Mouse (Mus musculus): ENCODE results near the gene Olfr1029. TPM values are rescaled to one million over a fixed set of nuclear protein-coding genes. Genes with fewer than 3 reads are reported as not detected.

Gene Olfr1029
- not detected for polyA plus RNA-seq (2017; shearing (Covaris generic))

GRCm38 (mm10) chr2:85973595-85973994 lies at the start of gene Olfr1029:
Gene Olfr1029 (plus strand): TSS chr2:85973895.

GRCm38 (mm10) chr2:85950137-85950536 lies 23.6 kb upstream of the Olfr1029 start, which contains the start of gene Olfr1028:
Gene Olfr1028 (plus strand): TSS chr2:85950437.

GRCm38 (mm10) chr2:85978976-85979375 lies 5.3 kb downstream of the Olfr1029 start, which contains the start of gene Olfr1030:
Gene Olfr1030 (plus strand): TSS chr2:85979276.

GRCm38 (mm10) chr2:85990004-85990403 lies 16.3 kb downstream of the Olfr1029 start, which contains the start of gene Olfr1031:
Gene Olfr1031 (plus strand): TSS chr2:85990304.

GRCm38 (mm10) chr2:86005240-86005639 lies 31.5 kb downstream of the Olfr1029 start, which contains the start of gene Olfr1032:
Gene Olfr1032 (plus strand): TSS chr2:86005540.

GRCm38 (mm10) chr2:86020406-86020805 lies 46.7 kb downstream of the Olfr1029 start, which contains the start of gene Olfr1033:
Gene Olfr1033 (plus strand): TSS chr2:86020633.

Other genes with a start within 250 kb of the Olfr1029 start
- not detected for gene Olfr1012, start 211.1 kb upstream of the Olfr1029 start, polyA plus RNA-seq (2017; shearing (Covaris generic))
- gene Olfr1013, start 206.8 kb upstream of the Olfr1029 start, polyA plus RNA-seq (2017; shearing (Covaris generic)) = not detected
- gene Olfr1014, start 201.2 kb upstream of the Olfr1029 start, polyA plus RNA-seq (2017; shearing (Covaris generic)) = not detected
- gene Olfr1015, start 191.9 kb upstream of the Olfr1029 start, polyA plus RNA-seq (2017; shearing (Covaris generic)) = not detected
- gene Olfr1016, start 171.4 kb upstream of the Olfr1029 start, polyA plus RNA-seq (2017; shearing (Covaris generic)) = not detected
- gene Olfr1018, start 155.4 kb upstream of the Olfr1029 start, polyA plus RNA-seq (2017; shearing (Covaris generic)) = not detected
- not detected for gene Olfr1019, start 128.4 kb upstream of the Olfr1029 start, polyA plus RNA-seq (2017; shearing (Covaris generic))
- not detected for gene Olfr1020, start 126.9 kb upstream of the Olfr1029 start, polyA plus RNA-seq (2017; shearing (Covaris generic))
- not detected for gene Olfr1022, start 105.3 kb upstream of the Olfr1029 start, polyA plus RNA-seq (2017; shearing (Covaris generic))
- gene Olfr1023, start 88.3 kb upstream of the Olfr1029 start, polyA plus RNA-seq (2017; shearing (Covaris generic)) = not detected
- gene Olfr1024, start 68.8 kb upstream of the Olfr1029 start, polyA plus RNA-seq (2017; shearing (Covaris generic)) = not detected
- not detected for gene Olfr1025-ps1, start 58.7 kb upstream of the Olfr1029 start, polyA plus RNA-seq (2017; shearing (Covaris generic))
- not detected for gene Olfr1026, start 52.3 kb upstream of the Olfr1029 start, polyA plus RNA-seq (2017; shearing (Covaris generic))
- gene Olfr1028, start 23.5 kb upstream of the Olfr1029 start, polyA plus RNA-seq (2017; shearing (Covaris generic)) = not detected
- not detected for gene Olfr1030, start 5.4 kb downstream of the Olfr1029 start, polyA plus RNA-seq (2017; shearing (Covaris generic))
- not detected for gene Olfr1031, start 16.4 kb downstream of the Olfr1029 start, polyA plus RNA-seq (2017; shearing (Covaris generic))
- gene Olfr1032, start 31.6 kb downstream of the Olfr1029 start, polyA plus RNA-seq (2017; shearing (Covaris generic)) = not detected
- 1.3 TPM for gene Olfr1033, start 46.7 kb downstream of the Olfr1029 start, polyA plus RNA-seq (2017; shearing (Covaris generic))
- gene Olfr1034, start 72.0 kb downstream of the Olfr1029 start, polyA plus RNA-seq (2017; shearing (Covaris generic)) = not detected
- gene Olfr1036, start 100.1 kb downstream of the Olfr1029 start, polyA plus RNA-seq (2017; shearing (Covaris generic)) = not detected
- not detected for gene Olfr1037, start 113.5 kb downstream of the Olfr1029 start, polyA plus RNA-seq (2017; shearing (Covaris generic))
- not detected for gene Olfr1039, start 162.0 kb downstream of the Olfr1029 start, polyA plus RNA-seq (2017; shearing (Covaris generic))
- gene Olfr1040, start 172.8 kb downstream of the Olfr1029 start, polyA plus RNA-seq (2017; shearing (Covaris generic)) = not detected
- not detected for gene Olfr1042, start 187.9 kb downstream of the Olfr1029 start, polyA plus RNA-seq (2017; shearing (Covaris generic))
- gene Olfr1043, start 193.6 kb downstream of the Olfr1029 start, polyA plus RNA-seq (2017; shearing (Covaris generic)) = not detected
- gene Olfr1044, start 203.9 kb downstream of the Olfr1029 start, polyA plus RNA-seq (2017; shearing (Covaris generic)) = not detected
- gene Olfr52, start 211.8 kb downstream of the Olfr1029 start, polyA plus RNA-seq (2017; shearing (Covaris generic)) = not detected
- not detected for gene Olfr1045, start 229.1 kb downstream of the Olfr1029 start, polyA plus RNA-seq (2017; shearing (Covaris generic))
- gene Olfr1046, start 245.4 kb downstream of the Olfr1029 start, polyA plus RNA-seq (2017; shearing (Covaris generic)) = not detected

Data from CD4-positive, CD25-positive, alpha-beta regulatory T cell, adult 9 weeks (primary cell).